Mouse (Mus musculus) kidney, postnatal 10 days (tissue): ENCODE data around the gene Topbp1.
"Not testable (repeated sequence)": the region's sequence is repeated elsewhere in the genome, so short reads cannot be mapped to it uniquely, and the experiment has no call there.

Experiments
- DNase-seq: peaks from one replicate; pipeline ENCODE4 v3.0.0; 2021; ENCODE audit warnings: mixed read lengths

Topbp1 gene

GRCm38 (mm10) chr9:103353500-103354260 is 48.7 kb downstream of the Topbp1 start:
- DNase-seq: not testable (repeated sequence)

- no peak for DNase-seq
Observed at GRCm38 (mm10) chr9:103357893-103358292, 52.9 kb downstream of the Topbp1 start.

- no peak for DNase-seq
Observed at GRCm38 (mm10) chr9:103358545-103358944, 53.5 kb downstream of the Topbp1 start.

GRCm38 (mm10) chr9:103360642-103361041 is 55.6 kb downstream of the Topbp1 start:
- DNase-seq: no peak

- no peak for DNase-seq
Observed at GRCm38 (mm10) chr9:103363088-103363487, 58.1 kb downstream of the Topbp1 start.

- DNase-seq: peak; percentile 34
Observed at GRCm38 (mm10) chr9:103363730-103364417, 58.9 kb downstream of the Topbp1 start.

- DNase-seq: peak; percentile 83
Observed at GRCm38 (mm10) chr9:103364601-103365289, 59.7 kb downstream of the Topbp1 start.

GRCm38 (mm10) chr9:103365290-103366247 is 60.6 kb downstream of the Topbp1 start, which contains the start of gene Cdv3:
Gene Cdv3 (minus strand): TSS chr9:103365840.
- DNase-seq: peak; percentile 99

GRCm38 (mm10) chr9:103366356-103366755 is 61.3 kb downstream of the Topbp1 start:
- no peak for DNase-seq

- no peak for DNase-seq
Observed at GRCm38 (mm10) chr9:103369951-103370350, 64.9 kb downstream of the Topbp1 start.

- DNase-seq: no peak
Observed at GRCm38 (mm10) chr9:103372271-103373010, 67.4 kb downstream of the Topbp1 start.

- DNase-seq: no peak
Observed at GRCm38 (mm10) chr9:103376346-103377320, 71.6 kb downstream of the Topbp1 start.

- DNase-seq: no peak
Observed at GRCm38 (mm10) chr9:103378686-103379085, 73.7 kb downstream of the Topbp1 start.

GRCm38 (mm10) chr9:103379199-103379598 is 74.2 kb downstream of the Topbp1 start:
- no peak for DNase-seq

- no peak for DNase-seq
Observed at GRCm38 (mm10) chr9:103380566-103380965, 75.6 kb downstream of the Topbp1 start.

GRCm38 (mm10) chr9:103382989-103383388 is 78.0 kb downstream of the Topbp1 start:
- DNase-seq: no peak

- no peak for DNase-seq
Observed at GRCm38 (mm10) chr9:103383576-103383975, 78.6 kb downstream of the Topbp1 start.

GRCm38 (mm10) chr9:103384141-103384796 is 79.3 kb downstream of the Topbp1 start:
- no peak for DNase-seq

- no peak for DNase-seq
Observed at GRCm38 (mm10) chr9:103385600-103385999, 80.6 kb downstream of the Topbp1 start.

GRCm38 (mm10) chr9:103386573-103386972 is 81.6 kb downstream of the Topbp1 start:
- DNase-seq: no peak
